Mouse (Mus musculus) induced T-regulatory cell, adult 2 months (primary cell): ENCODE results near the gene Arhgef1.
"Not testable (repeated sequence)": the region's sequence is repeated elsewhere in the genome, so short reads cannot be mapped to it uniquely, and the experiment has no call there.

Experiments
- DNase-seq: peaks from one replicate; pipeline ENCODE4 v3.0.0-alpha.2; 2012; ENCODE audit warnings: low read depth

Gene Arhgef1

DNA sequence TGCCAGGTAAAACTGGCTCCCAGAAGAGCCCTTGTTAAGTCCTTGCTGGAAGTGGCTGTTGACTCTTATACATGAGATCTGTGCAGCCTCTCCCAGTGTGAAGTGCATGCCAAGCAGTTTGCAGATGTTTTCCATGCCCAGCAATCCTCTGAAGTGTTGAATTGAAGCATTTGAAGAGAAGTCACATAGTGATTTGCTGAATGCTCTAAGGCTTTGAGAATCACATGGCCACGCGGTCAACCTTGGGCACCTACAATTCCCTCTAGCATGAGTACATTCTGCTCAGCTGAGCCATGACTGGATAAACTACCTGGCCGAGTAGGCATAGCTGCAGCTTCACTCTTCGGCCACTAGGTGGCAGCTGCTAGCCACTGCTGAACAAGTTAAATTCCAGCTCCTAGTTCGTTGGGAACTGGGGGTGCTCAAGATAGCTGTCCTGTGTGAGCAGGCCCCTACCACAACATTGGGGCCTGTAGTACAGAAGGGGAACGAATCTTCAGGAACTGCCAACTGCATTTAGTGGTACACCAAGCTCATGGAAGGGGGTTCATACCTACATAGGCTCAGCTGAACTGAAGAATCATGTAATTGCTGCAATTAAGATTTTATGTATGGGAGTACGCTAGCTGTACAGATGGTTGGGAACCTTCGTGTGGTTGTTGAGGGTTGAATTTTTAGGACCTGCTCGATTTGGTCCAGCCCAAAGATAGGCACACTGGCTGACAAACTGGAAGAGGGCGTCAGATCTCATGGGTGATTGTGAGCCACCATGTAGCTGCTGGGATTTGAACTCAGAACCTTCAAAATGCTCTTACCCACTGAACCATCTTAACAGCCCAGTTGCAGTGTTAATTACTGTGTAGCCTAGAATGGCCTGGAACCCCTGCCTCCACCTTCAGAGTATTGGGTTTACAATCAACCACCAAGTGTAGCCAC lies 12.2 kb upstream of the Arhgef1 start:
- DNase-seq, result peak; percentile 92

DNA sequence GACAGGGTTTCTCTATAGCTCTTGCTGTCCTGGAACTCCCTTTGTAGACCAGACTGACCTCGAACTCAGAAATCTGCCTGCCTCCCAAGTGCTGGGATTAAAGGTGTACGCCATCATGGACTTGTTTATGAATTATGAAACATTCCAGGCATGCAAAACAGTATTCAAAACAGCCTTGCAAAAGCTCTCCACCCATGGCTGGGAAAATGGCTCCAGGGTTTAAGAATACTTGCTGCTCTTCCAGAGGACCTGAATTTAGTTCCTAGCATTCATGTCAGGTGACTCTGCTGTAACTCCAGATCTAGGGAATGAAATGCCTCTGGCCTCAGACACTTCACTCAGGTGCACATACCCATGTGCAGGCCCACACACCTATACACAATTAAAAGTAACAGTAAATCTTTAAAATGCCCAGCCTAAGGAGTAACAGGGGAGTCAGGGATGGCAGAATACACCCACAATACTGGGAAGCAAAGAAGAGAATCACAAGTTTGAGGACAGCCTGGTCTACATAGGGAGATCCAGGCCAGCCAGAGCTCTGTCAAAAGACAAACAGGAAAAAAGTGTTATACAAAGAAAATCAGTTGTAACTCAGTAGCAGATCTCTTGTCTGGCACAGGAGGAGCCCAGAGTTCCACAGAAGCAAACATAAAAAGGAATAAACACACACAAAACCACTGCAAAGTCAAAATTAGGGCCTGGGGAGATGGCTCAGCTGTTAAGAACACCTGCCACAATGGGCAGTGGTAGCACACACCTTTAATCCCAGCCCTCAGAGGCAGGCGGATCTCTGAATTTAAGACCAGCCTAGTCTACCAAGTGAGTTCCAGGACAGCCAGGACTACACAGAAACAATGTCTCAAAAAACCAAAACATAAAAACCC lies 11.2 kb upstream of the Arhgef1 start:
- no peak for DNase-seq

GRCm38 (mm10) chr7:24892125-24892583 lies 10.6 kb upstream of the Arhgef1 start:
- peak; percentile 63 for DNase-seq

DNA sequence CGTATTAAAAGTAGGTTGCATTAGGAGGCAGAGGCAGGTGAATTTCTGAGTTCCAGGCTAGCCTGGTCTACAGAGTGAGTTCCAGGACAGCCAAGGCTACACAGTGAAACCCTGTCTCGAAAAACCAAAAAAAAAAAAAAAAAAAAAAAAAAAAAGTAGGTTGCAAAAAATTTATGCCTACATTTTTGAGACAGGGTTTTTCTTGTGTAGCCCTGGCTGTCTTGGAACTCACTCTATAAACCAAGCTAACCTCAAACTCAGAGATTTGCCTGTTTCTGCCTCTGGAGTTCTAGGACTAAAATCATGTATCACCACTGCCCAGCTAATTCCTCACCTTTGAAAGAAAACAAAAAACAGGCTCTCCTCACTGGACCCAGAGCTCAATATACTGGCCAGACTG lies 7.0 kb upstream of the Arhgef1 start:
- DNase-seq, result not testable (repeated sequence)

GRCm38 (mm10) chr7:24896269-24896668 lies 6.4 kb upstream of the Arhgef1 start:
- DNase-seq, result no peak

DNA sequence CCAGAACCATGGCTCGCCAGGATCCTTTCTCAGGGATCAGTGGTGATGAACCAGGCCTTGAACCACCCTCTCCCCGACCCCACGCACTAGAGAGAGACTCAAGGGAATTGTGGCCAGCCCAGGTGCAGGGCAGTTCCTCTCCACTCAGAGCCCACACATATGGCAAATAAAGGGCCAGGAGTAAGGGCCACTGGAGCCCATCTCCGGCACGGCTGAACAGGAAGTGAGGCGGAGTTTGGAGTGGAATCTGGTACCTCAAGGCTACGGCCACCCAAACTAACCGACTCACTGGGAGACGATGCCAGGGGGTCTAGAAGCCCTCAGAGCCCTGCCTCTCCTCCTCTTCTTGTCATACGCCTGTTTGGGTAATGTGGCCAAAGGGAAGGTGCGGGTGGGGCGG lies 5.5 kb upstream of the Arhgef1 start, which contains the start of gene Cd79a:
Gene Cd79a (plus strand): TSS at position 158 of the 400 bp plus-strand sequence.
- no peak for DNase-seq

GRCm38 (mm10) chr7:24897959-24898358 lies 4.8 kb upstream of the Arhgef1 start:
- no peak for DNase-seq

GRCm38 (mm10) chr7:24901114-24901513 lies 1.6 kb upstream of the Arhgef1 start:
- DNase-seq, result peak; percentile 55

DNA sequence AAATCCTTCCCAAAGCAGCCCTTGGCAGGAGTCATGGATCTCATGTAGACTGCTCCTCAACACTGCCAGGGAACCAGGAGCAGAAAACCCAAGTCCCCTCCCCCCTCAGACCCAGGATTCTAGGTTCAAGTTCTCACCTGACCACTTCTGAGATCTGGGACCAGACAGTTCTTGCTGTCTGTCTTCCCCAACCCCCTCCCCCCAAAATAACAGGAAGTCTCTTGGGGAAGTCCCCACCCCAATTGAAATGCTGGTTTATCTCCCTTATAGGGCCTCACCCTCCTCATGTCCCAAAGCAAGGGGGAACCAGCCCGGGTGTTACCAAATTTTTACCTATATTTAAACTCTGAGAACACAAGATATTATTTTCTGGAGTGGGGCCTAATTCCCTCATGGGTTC lies 870 bp upstream of the Arhgef1 start:
- DNase-seq, result peak; percentile 86

DNA sequence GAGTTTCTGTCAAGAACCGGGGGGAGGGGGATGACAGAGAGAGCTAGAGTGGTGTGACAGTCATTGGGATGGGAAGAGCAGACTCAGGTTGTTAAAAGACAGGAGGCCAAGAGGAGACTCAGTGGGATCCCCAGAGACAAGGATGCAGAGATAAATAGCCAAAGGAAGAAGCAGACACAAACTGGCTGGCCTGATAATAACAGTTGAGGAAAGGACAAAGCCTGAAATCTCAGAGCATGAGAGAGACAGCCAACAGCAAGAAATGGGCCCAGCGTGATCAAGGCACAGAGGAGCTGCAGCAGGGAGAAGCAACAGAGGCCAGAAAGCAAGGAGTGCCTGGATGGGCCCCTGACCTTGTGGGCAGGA lies 465 bp upstream of the Arhgef1 start:
- DNase-seq, result no peak

- DNase-seq, result no peak
Measured at GRCm38 (mm10) chr7:24903444-24903825, 723 bp downstream of the Arhgef1 start.

DNA sequence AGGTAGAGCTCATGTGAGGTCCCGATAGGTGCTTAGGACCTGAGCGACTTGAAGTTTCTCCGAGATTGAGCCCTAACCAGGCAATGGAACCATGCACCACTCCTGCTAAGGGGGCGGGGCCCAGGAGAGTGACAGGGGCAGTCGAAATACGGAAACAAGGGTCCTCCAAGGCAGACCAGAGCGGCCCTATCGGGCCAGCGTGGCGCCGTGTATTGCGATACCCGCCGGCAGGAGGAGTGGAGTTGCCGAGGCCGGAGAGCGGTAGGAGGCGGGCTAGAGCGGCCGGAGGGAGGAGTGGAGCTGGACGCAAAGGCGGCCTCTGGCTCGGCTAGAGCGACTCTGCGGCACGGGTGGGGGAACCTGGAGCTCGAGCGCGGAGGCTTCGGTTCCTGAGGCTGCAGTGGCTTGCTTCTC lies 1.4 kb downstream of the Arhgef1 start:
- peak; percentile 98 for DNase-seq

GRCm38 (mm10) chr7:24904936-24905335 lies 2.2 kb downstream of the Arhgef1 start:
- DNase-seq, result peak; percentile 87

DNA sequence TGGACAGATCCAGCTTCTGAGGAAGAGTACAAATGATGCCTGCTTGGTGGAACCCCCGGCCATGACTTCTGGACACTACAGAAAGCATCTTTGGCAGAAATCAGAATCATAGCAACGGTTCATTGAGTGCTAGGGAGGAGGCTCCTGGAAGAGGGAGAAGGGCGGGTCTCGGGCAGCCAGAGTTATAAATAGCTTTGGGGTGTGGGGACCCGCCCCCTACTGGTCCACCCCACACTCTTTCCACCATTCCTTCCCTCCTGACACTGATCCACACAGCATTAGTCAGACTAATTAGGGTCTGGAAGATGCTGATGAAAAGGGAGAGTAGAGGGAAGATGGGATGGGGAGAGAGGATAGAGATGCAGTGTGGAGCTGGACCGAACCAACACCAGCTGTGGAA lies 3.8 kb downstream of the Arhgef1 start:
- peak; percentile 71 for DNase-seq

DNA sequence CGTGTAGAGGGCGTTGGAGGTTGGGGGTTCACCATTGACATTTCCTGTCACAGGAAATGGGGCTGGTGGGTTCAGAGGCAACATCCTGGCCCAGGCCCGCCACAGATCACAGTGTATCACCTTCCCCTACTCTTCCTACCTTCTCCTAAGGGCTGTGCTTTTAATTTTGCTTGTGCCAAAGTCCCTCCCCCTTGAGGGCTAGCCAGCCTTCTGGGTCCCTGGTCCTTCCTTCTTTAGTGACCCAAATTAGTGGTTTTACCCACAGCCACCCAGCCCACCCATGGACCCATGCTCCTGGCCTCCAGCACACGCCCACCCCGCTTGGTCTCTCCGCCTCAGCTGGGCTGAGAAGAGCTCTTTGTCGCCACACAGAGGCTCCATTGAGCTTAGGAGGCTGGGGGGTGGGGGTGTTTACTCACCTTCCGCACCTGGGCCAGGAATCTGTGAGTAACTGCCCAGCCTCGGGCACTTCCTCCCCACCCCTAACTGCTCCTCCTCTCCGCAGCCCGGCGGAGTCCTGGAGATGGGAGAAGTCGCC lies 4.6 kb downstream of the Arhgef1 start:
- DNase-seq, result peak; percentile 91

DNA sequence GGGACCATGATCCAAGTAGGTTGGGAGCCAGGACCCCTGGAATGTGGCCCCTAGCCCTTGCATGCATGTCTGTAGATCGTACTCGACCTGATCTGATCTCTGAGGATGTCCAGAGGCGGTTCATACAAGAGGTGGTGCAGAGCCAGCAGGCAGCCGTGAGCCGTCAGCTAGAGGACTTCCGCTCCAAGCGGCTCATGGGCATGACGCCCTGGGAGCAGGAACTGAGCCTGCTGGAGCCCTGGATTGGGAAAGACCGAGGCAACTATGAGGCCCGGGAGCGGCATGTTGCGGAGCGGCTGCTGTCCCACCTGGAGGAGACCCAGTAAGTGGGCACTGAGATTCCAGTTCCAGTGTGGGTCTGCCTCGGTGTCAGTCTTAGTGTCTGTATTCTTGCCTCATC lies 9.8 kb downstream of the Arhgef1 start:
- no peak for DNase-seq

- no peak for DNase-seq
Measured at GRCm38 (mm10) chr7:24918763-24919323, 16.1 kb downstream of the Arhgef1 start.

DNA sequence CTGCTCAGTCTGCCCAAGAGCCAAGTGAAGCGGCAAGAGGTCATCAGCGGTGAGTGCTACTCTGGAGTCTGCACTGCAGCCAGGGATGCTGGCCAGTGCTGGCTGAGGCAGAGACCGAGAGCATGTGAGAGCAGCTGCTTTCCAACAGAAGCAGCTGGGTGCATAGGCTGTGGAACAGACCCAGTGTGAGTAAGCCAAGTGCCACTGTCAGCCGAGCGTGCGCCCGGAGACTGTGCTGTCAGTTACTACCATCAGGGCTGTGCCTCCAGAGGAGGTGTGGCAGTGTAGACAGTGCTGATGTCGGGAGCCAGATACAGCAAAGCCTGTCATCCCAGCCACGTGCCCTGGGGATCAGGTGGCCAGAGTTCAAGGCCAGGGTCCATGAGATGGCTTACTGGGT lies 17.0 kb downstream of the Arhgef1 start:
- no peak for DNase-seq

DNA sequence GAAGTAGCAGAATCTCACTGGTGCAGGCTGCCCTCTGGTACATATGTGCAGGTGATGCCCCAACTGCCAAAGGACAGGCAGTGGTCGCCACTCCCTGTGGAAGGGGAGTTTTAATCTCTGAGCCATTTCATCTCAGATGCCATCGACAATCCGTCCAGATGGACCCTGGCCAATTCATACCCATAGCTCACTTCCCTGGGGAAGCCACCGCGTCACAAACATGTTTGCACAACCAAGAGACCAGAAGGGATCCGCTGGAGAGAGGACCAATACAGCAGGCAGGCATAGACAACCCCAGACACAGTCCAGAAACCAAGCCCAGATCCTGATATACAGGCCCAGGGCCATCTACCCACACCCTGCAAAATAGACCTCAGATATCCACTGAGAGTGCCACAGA lies 27.8 kb downstream of the Arhgef1 start:
- no peak for DNase-seq

DNA sequence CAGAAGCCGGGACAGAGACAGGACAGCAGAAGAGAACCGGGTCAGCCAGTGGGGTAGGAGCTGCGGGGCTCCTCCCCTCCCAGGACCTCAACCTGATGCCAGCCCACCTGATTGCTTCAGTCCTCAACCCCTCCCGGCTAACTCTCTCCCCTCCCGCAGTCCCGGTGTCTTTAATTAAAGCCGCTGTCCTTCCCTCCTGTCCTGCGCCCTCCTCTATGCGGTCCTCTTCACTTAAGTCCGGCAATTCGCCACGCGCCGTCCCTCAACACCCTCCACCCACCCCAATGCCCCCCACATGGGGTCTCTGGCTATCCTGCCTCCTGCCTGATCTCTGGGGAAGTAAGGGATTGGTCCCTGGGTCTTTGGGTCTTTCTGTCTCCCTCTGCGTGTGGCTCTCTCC lies 28.9 kb downstream of the Arhgef1 start:
- no peak for DNase-seq

GRCm38 (mm10) chr7:24943641-24944040 lies 40.9 kb downstream of the Arhgef1 start:
- DNase-seq, result no peak
